ENCODE assay signal across 17 mouse cellular contexts in the genomic region with DNA sequence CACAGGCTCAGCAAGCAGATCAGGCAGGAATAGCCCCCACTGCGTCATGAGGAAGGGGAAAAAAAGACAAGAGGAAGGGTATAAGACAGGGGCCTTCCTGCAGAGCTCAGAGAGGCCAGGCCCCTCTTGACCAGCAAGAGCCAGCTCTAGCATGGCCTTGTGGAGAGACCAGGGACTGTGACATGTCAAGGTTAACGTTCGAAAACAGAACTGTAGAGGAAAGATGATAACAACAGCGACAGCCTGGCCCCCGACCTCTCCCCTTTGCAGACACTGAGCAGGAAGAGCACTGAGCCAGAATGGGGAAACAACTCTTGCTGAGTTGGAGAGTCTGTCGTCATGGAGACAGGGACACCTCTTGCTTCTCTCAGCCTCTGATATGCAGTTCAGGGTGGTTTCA.
DNase-seq lines count a peak whose midpoint lies in the region; ATAC-seq and TF ChIP-seq lines count a peak whose summit lies in the region.
"Had no signal": no experiment of that assay in that cellular context is flagged by ENCODE, and none has a peak within 500 bp of the region (broad histone marks: within the 10 kb centered on the region; RNA-seq: fewer than 3 reads in every experiment).

No protein-coding gene starts in this region.

- H3K4me3 ChIP-seq in heart, postnatal 0 days (ENCODE audit: low read depth, low read length) = no peak overlapping the region
- no peak overlapping the region for H3K4me3 ChIP-seq in liver, embryonic 14.5 days (ENCODE audit: insufficient read depth in 1 of 2, low read depth in 2 of 2, low read length in 2 of 2)
- H3K4me3 ChIP-seq: hindbrain, embryonic 10.5 days; neural tube, embryonic 13.5 days had no signal

- no peak for TF ChIP-seq CTCF in heart, postnatal 0 days (IDR thresholded peaks at IDR 0.05; ENCODE audit: low read depth)
- TF ChIP-seq CTCF in liver, embryonic 14.5 days (IDR thresholded peaks at IDR 0.05; ENCODE audit: low read depth) = no peak

- H3K36me3 ChIP-seq in heart, postnatal 0 days (replicated peaks; ENCODE audit: control insufficient read depth, insufficient read depth, low read length) = no peaks in the 10 kb centered on the region
- no peaks in the 10 kb centered on the region for H3K36me3 ChIP-seq in liver, embryonic 14.5 days (replicated peaks; ENCODE audit: control insufficient read depth, insufficient read depth, low read depth)
- H3K36me3 ChIP-seq: hindbrain, embryonic 10.5 days; neural tube, embryonic 13.5 days had no signal

- DNase-seq in adrenal gland, postnatal 14 days = peak; percentile 13
- no peak for DNase-seq in adrenal gland, adult (ENCODE audit: inconsistent age in 2 of 2, low spot score in 1 of 2)
- DNase-seq in heart, postnatal 0 days (ENCODE audit: low spot score) = peak; percentile 9
- no peak for DNase-seq in heart, adult 9 months (ENCODE audit: low spot score in 2 of 2)
- DNase-seq in B cell, adult 2 months = peak; percentile 34 to 37
- no peak for DNase-seq in liver, embryonic 14.5 days (ENCODE audit: low read depth in 3 of 3, low spot score in 3 of 3)
- DNase-seq in right cerebral cortex, postnatal 25 days = no peak
- DNase-seq in embryo, embryonic 10.5 days (ENCODE audit: low spot score) = no peak
- DNase-seq: cerebellum, adult 9-11 months; gastrocnemius, postnatal 14 days; kidney, adult 2 months; lung, postnatal 36 days; right cerebral cortex, postnatal 14 days; thymus, adult 18-20 months had no signal

- H3K27ac ChIP-seq in heart, postnatal 0 days (ENCODE audit: low read depth) = no peak overlapping the region
- no peak overlapping the region for H3K27ac ChIP-seq in liver, embryonic 14.5 days
- H3K27ac ChIP-seq: hindbrain, embryonic 10.5 days; neural tube, embryonic 13.5 days had no signal

- no peaks in the 10 kb centered on the region for H3K9me3 ChIP-seq in heart, postnatal 0 days (replicated peaks; ENCODE audit: control insufficient read depth, low read length)
- H3K9me3 ChIP-seq in liver, embryonic 14.5 days (ENCODE audit: control insufficient read depth, low read length) = no peaks in the 10 kb centered on the region
- H3K9me3 ChIP-seq: hindbrain, embryonic 10.5 days; neural tube, embryonic 13.5 days had no signal

- no peak for TF ChIP-seq EP300 in heart, postnatal 0 days (IDR thresholded peaks at IDR 0.05; ENCODE audit: low read depth)
- no peak for TF ChIP-seq EP300 in liver, embryonic 14.5 days (IDR thresholded peaks at IDR 0.05; ENCODE audit: low read depth)

- no peak for ATAC-seq in heart, postnatal 0 days (ENCODE audit: insufficient read depth, low read depth)
- ATAC-seq in liver, embryonic 14.5 days (ENCODE audit: insufficient read depth) = peak; percentile 41; the same call in 1 of the 2 replicates

- no peak overlapping the region for H3K4me2 ChIP-seq in heart, postnatal 0 days (ENCODE audit: low read depth, low read length)
- H3K4me2 ChIP-seq in liver, embryonic 14.5 days (ENCODE audit: low read depth) = no peak overlapping the region
- H3K4me2 ChIP-seq: midbrain, embryonic 11.5 days; neural tube, embryonic 13.5 days had no signal

- H3K27me3 ChIP-seq in heart, postnatal 0 days (ENCODE audit: control insufficient read depth, insufficient read depth, low read length) = no peaks in the 10 kb centered on the region
- no peaks in the 10 kb centered on the region for H3K27me3 ChIP-seq in liver, embryonic 14.5 days (ENCODE audit: control insufficient read depth, insufficient read depth, low read length)
- H3K27me3 ChIP-seq: neural tube, embryonic 13.5 days had no signal

- no peaks in the 10 kb centered on the region for H3K4me1 ChIP-seq in heart, postnatal 0 days (ENCODE audit: control insufficient read depth, insufficient read depth)
- H3K4me1 ChIP-seq in liver, embryonic 14.5 days (replicated peaks; ENCODE audit: control insufficient read depth in 2 of 2, insufficient read depth in 2 of 2, low read length in 1 of 2) = peaks cover 0 to 4% of the 10 kb centered on the region in 2 experiments; a peak in 1 of 4 replicates
- H3K4me1 ChIP-seq: neural tube, embryonic 13.5 days had no signal

- WGBS in heart, postnatal 0 days = 34% methylated on average over 6 of the region's 6 CpGs
- 6% methylated on average over 6 of the region's 6 CpGs for WGBS in liver, embryonic 14.5 days (ENCODE audit: insufficient replicate concordance)

- H3K9ac ChIP-seq in heart, postnatal 0 days (replicated peaks; ENCODE audit: low read depth, low read length) = no peak overlapping the region
- H3K9ac ChIP-seq in liver, embryonic 14.5 days (replicated peaks) = no peak overlapping the region
- H3K9ac ChIP-seq: neural tube, embryonic 13.5 days had no signal

Comparison
In these comparisons a context has a peak if more than half of its experiments do, and no peak if none do; other contexts are left out.
1. DNase-seq: peak in adrenal gland, postnatal 14 days (single experiment), heart, postnatal 0 days (single experiment) and B cell, adult 2 months (2 of 2); none in adrenal gland, adult (0 of 2), heart, adult 9 months (0 of 2), liver, embryonic 14.5 days (0 of 3), right cerebral cortex, postnatal 25 days (single experiment) and embryo, embryonic 10.5 days (single experiment).